Mouse (Mus musculus) B cell, adult 2 months (primary cell): ENCODE results near the gene Catsper4.

ENCODE experiments used
- DNase-seq, 2 experiments: peaks; one replicate each; pipeline ENCODE4 v3.0.0; 2022

Gene Catsper4

GRCm38 (mm10) chr4:134172391-134172790 lies 54.8 kb downstream of the Catsper4 start:
- DNase-seq, result no peak

GRCm38 (mm10) chr4:134166906-134167305 lies 60.3 kb downstream of the Catsper4 start:
- DNase-seq, result no peak

DNA sequence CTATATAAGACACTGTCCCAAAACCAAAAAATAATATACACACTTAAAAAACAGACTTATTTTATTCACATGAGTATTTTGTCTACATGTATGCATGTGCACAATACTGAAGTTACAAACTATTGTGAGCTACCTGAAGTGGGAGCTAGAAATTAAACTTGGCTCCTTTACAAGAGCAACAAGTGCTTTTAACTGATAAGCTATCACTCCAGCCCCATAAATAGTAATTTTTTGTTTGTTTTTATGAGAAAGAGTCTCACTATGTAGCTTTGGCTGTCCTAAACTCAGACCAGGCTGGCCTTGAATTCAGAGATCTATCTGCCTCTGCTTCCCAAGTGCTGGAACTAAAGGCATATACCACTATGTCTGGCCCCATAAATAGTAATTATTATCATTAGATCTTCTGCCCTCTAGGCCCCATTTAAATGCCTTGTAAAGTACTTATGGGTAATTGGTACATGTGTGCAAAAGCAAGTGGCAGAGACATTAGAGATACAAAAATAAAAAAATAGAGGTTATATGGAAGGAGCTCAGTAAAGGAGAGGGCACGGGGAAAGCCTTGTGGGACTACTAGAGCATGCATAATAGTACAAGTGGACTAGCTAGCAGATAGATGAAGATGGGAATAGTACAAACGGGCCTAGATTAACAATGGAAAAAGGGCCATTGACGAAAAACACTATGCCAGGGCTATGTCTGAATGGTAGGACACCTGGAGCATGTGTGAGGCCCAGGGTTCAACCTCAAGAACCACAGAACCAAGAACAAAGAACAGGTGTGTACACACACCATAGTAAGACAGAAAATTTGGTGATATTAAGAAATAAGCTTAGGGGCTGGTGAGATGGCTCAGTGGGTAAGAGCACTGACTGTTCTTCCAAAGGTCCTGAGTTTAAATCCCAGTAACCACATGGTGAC lies 61.4 kb downstream of the Catsper4 start:
- no peak for DNase-seq

- DNase-seq, result no peak
These were observed 62.2 kb downstream of the Catsper4 start for GRCm38 (mm10) chr4:134165024-134165423.

DNA sequence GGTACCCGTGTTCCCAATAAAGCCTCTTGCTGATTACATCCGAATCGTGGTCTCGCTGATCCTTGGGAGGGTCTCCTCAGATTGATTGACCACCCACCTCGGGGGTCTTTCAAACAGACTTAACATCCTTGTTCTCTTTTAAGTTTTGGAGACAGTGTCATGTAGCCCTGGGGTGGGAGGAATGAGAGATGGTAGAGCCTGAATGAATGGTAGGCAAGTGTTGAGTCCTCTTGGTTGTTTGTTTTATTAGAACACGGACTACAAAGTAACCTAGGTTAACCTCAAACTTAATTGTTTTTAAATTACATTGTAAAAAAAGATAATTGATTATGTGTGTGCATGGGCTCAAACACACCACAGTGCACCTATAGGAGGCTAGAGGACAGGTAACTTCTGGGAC lies 62.6 kb downstream of the Catsper4 start:
- DNase-seq, result peak in 1 of 2 experiments; percentile 13
